Mouse (Mus musculus): Measurements from ENCODE around the gene Scg3.

DNA sequence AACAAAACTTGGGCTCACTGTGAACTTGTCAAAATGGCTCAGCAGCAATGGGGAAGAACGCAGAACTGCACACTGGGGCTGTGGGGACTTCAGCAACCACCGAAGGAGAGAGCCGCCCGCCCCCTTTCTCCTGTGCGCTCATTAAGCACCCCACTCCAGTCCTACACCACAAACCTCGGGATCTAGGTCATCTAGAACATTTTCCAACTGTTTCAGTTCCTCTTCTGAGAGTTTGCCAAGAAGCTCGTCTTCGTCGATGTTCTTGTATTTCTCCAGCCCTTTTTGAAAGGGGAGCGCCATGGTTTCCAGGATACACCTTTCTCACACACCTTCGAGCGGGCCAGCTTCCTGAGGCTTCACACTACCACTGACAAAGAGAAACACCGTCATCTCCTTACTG lies 86.8 kb downstream of the Scg3 start:
- TF ChIP-seq GATA1 (IDR thresholded peaks at IDR 0.05; ENCODE audit: low read length) = no peak
- no peak for TF ChIP-seq TAL1 (IDR thresholded peaks at IDR 0.05; ENCODE audit: low read length)
